Mouse (Mus musculus): ENCODE results near the gene Vdac1. TPM values are rescaled to one million over a fixed set of nuclear protein-coding genes. Genes with fewer than 3 reads are reported as not detected.

Vdac1 gene
- total RNA-seq, 2 experiments from 2014 or later: 926 to 937 TPM

- DNase-seq: no peak
- intact Hi-C loops (cut with DNase I): no loop called here
Measured at GRCm38 (mm10) chr11:52402566-52402965, 41.9 kb downstream of the Vdac1 start.

GRCm38 (mm10) chr11:52404209-52404608, 43.5 kb downstream of the Vdac1 start:
- DNase-seq: no peak
- intact Hi-C loops (cut with DNase I): no loop called here

- intact Hi-C loops (cut with DNase I): no loop called here
- no peak for DNase-seq
Measured at GRCm38 (mm10) chr11:52405196-52405688, 44.6 kb downstream of the Vdac1 start.

- intact Hi-C loops (cut with DNase I): no loop called here
- DNase-seq: no peak
Measured at GRCm38 (mm10) chr11:52409316-52409715, 48.7 kb downstream of the Vdac1 start.

GRCm38 (mm10) chr11:52418358-52418757, 57.7 kb downstream of the Vdac1 start:
- intact Hi-C loops (cut with DNase I): no loop called here
- peak in 1 of 2 experiments; percentile 29 for DNase-seq

GRCm38 (mm10) chr11:52419246-52419645, 58.6 kb downstream of the Vdac1 start:
- intact Hi-C loops (cut with DNase I): no loop called here

GRCm38 (mm10) chr11:52419861-52420260, 59.2 kb downstream of the Vdac1 start:
- no peak for DNase-seq
- intact Hi-C loops (cut with DNase I): loop anchor here (2.0 to 5.0 kb wide), 4 partner anchors 347 to 835 kb away; no protein-coding TSS in a partner anchor

More at GRCm38 (mm10) chr11:52419246-52419645, 58.6 kb downstream of the Vdac1 start:
- DNase-seq: no peak

- no peak for DNase-seq
- intact Hi-C loops (cut with DNase I): loop anchor here (2.0 to 5.0 kb wide), 4 partner anchors 347 to 834 kb away; no protein-coding TSS in a partner anchor
Measured at GRCm38 (mm10) chr11:52420296-52421052, 59.8 kb downstream of the Vdac1 start.

- DNase-seq: peak; percentile 53 to 75
- intact Hi-C loops (cut with DNase I): loop anchor here (2.0 to 5.0 kb wide), 4 partner anchors 346 to 834 kb away; no protein-coding TSS in a partner anchor
Measured at GRCm38 (mm10) chr11:52421053-52421778, 60.6 kb downstream of the Vdac1 start.

- DNase-seq: no peak
- intact Hi-C loops (cut with DNase I): no loop called here
Measured at GRCm38 (mm10) chr11:52429440-52429839, 68.8 kb downstream of the Vdac1 start.

GRCm38 (mm10) chr11:52431594-52431993, 70.9 kb downstream of the Vdac1 start:
- intact Hi-C loops (cut with DNase I): no loop called here
- peak; percentile 11 to 45 for DNase-seq

- intact Hi-C loops (cut with DNase I): no loop called here
- no peak for DNase-seq
Measured at GRCm38 (mm10) chr11:52432148-52432547, 71.5 kb downstream of the Vdac1 start.

GRCm38 (mm10) chr11:52433076-52433796, 72.6 kb downstream of the Vdac1 start:
- DNase-seq: peak; percentile 25 to 52
- intact Hi-C loops (cut with DNase I): no loop called here

GRCm38 (mm10) chr11:52433797-52434195, 73.1 kb downstream of the Vdac1 start:
- DNase-seq: no peak
- intact Hi-C loops (cut with DNase I): no loop called here

GRCm38 (mm10) chr11:52435466-52435865, 74.8 kb downstream of the Vdac1 start:
- intact Hi-C loops (cut with DNase I): no loop called here
- no peak for DNase-seq

GRCm38 (mm10) chr11:52437123-52437522, 76.5 kb downstream of the Vdac1 start:
- intact Hi-C loops (cut with DNase I): no loop called here

More at GRCm38 (mm10) chr11:52437123-52437522, 76.5 kb downstream of the Vdac1 start:
- DNase-seq: no peak

Measured in heart, postnatal 14 days (tissue).